Mouse (Mus musculus): ENCODE measurements around the gene Gm9821.

DNA sequence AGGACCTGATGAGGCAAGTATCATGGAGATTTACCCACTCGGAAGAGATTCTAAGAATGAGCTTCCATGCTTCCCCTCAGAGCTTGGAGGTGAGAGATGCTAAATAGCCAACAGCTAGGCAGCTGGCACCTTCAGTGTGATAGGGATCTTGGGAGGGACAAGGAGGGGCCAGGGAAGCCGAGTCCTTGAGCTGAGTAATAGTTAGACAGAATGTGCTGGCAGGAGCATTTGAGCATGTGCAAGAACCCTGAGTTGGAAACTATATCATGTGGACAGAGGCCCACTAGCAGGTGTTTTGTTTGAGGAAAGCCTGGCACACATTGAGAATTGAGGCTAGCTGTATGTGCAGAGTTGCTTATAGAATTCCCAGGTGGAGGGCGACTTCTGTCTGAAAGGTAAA is 32.9 kb upstream of the Gm9821 start:
- TF ChIP-seq POLR2A (IDR thresholded peaks at IDR 0.05; ENCODE audit: extremely low read depth, insufficient read depth, low read length) (no peak), CTCF (IDR thresholded peaks at IDR 0.05; ENCODE audit: low read depth, low read length) (no peak)

Data from liver, adult 2 months (tissue).